Mouse (Mus musculus): Measurements from ENCODE around the gene Iscu. TPM values are rescaled to one million over a fixed set of nuclear protein-coding genes. Genes with fewer than 3 reads are reported as not detected.

The Iscu gene
- polyA plus RNA-seq, 1 experiment from 2014 or later = 112 TPM

GRCm38 (mm10) chr5:113797149-113797882, 24.8 kb downstream of the Iscu start:
- WGBS = 13% methylated on average over 19 of the region's 19 CpGs
- Histone ChIP-seq H3K27me3 (ENCODE audit: insufficient read depth, low read length) (no peaks in the 10 kb centered on the region), H3K9me3 (ENCODE audit: low read depth, low read length) (no peaks in the 10 kb centered on the region), H3K36me3 (ENCODE audit: insufficient read depth) (peaks cover 23% of the 10 kb centered on the region; the same call in 1 of the 2 replicates), H3K4me3 (ENCODE audit: low read depth, low read length) (peak overlapping the region; percentile 23; the same call in 1 of the 2 replicates), H3K9ac (0 out of 2 replicates have a peak overlapping the region, but pooled peaks have one; percentile 14), H3K27ac (ENCODE audit: low read depth) (peak overlapping the region; percentile 86), H3K4me1 (ENCODE audit: insufficient read depth) (peaks cover 16% of the 10 kb centered on the region), H3K4me2 (peak overlapping the region; percentile 58)
- DNase-seq (no peak), ATAC-seq (ENCODE audit: insufficient read depth) (0 out of 2 replicates have a peak, but pooled peaks have one; percentile 2)
- no peak for TF ChIP-seq CTCF (IDR thresholded peaks at IDR 0.05; ENCODE audit: low read depth)

- no peaks in the 10 kb centered on the region for H3K9me3 ChIP-seq (ENCODE audit: low read depth, low read length)
- no peak for TF ChIP-seq CTCF (IDR thresholded peaks at IDR 0.05; ENCODE audit: low read depth)
- ATAC-seq (ENCODE audit: insufficient read depth) (no peak), DNase-seq (no peak)
- peaks cover 14% of the 10 kb centered on the region for H3K4me1 ChIP-seq (ENCODE audit: insufficient read depth)
- peaks cover 19% of the 10 kb centered on the region; the same call in 1 of the 2 replicates for H3K36me3 ChIP-seq (ENCODE audit: insufficient read depth)
- H3K27ac ChIP-seq (ENCODE audit: low read depth) = no peak overlapping the region; the same call in 1 of the 2 replicates
- H3K4me3 ChIP-seq (ENCODE audit: low read depth, low read length) = peak overlapping the region; percentile 46
- no peak overlapping the region; the same call in 1 of the 2 replicates for H3K9ac ChIP-seq
- WGBS = 52% methylated on average over 9 of the region's 9 CpGs
- no peaks in the 10 kb centered on the region for H3K27me3 ChIP-seq (ENCODE audit: insufficient read depth, low read length)
- H3K4me2 ChIP-seq = peak overlapping the region; percentile 58
Observed at GRCm38 (mm10) chr5:113798525-113798924, 26.0 kb downstream of the Iscu start.

GRCm38 (mm10) chr5:113799691-113800090, 27.1 kb downstream of the Iscu start:
- Histone ChIP-seq H3K9me3 (ENCODE audit: low read depth, low read length) (no peaks in the 10 kb centered on the region), H3K9ac (peak overlapping the region; percentile 36; the same call in 1 of the 2 replicates), H3K27ac (ENCODE audit: low read depth) (peak overlapping the region; percentile 77; the same call in 1 of the 2 replicates), H3K36me3 (ENCODE audit: insufficient read depth) (0 out of 2 replicates have a peak, but pooled peaks cover 8% of the 10 kb centered on the region), H3K4me1 (ENCODE audit: insufficient read depth) (peaks cover 14% of the 10 kb centered on the region), H3K4me3 (ENCODE audit: low read depth, low read length) (peak overlapping the region; percentile 46), H3K4me2 (peak overlapping the region; percentile 58), H3K27me3 (ENCODE audit: insufficient read depth, low read length) (no peaks in the 10 kb centered on the region)
- TF ChIP-seq CTCF (IDR thresholded peaks at IDR 0.05; ENCODE audit: low read depth) = no peak
- WGBS = 37% methylated on average over 5 of the region's 5 CpGs
- no peak for DNase-seq
- ATAC-seq (ENCODE audit: insufficient read depth) = peak; percentile 0; the same call in 1 of the 2 replicates

GRCm38 (mm10) chr5:113800280-113800679, 27.7 kb downstream of the Iscu start, which contains the start of gene Tmem119:
Gene Tmem119 (minus strand): TSS chr5:113800516.
- Histone ChIP-seq H3K4me1 (ENCODE audit: insufficient read depth) (peaks cover 14% of the 10 kb centered on the region), H3K9ac (peak within 1 kb of the TSS; percentile 36; the same call in 1 of the 2 replicates), H3K4me2 (peak within 1 kb of the TSS; percentile 58), H3K4me3 (ENCODE audit: low read depth, low read length) (peak within 1 kb of the TSS; percentile 46), H3K27ac (ENCODE audit: low read depth) (peak within 1 kb of the TSS; percentile 77; the same call in 1 of the 2 replicates), H3K27me3 (ENCODE audit: insufficient read depth, low read length) (no peaks in the 10 kb centered on the region), H3K36me3 (ENCODE audit: insufficient read depth) (0 out of 2 replicates have a peak, but pooled peaks cover 2% of the 10 kb centered on the region), H3K9me3 (ENCODE audit: low read depth, low read length) (no peaks in the 10 kb centered on the region)
- under 1% methylated on average over 11 of the region's 11 CpGs for WGBS
- ATAC-seq (ENCODE audit: insufficient read depth) = peak; percentile 91
- DNase-seq = peak; percentile 87
- TF ChIP-seq CTCF (IDR thresholded peaks at IDR 0.05; ENCODE audit: low read depth) = no peak

- peaks cover 11% of the 10 kb centered on the region for H3K4me1 ChIP-seq (ENCODE audit: insufficient read depth)
- WGBS = 45% methylated on average over 7 of the region's 7 CpGs
- no peak overlapping the region for H3K4me2 ChIP-seq
- no peaks in the 10 kb centered on the region for H3K9me3 ChIP-seq (ENCODE audit: low read depth, low read length)
- no peaks in the 10 kb centered on the region for H3K36me3 ChIP-seq (ENCODE audit: insufficient read depth)
- peak; percentile 33; the same call in 1 of the 2 replicates for TF ChIP-seq CTCF (IDR thresholded peaks at IDR 0.05; ENCODE audit: low read depth)
- H3K9ac ChIP-seq = no peak overlapping the region
- H3K4me3 ChIP-seq (ENCODE audit: low read depth, low read length) = no peak overlapping the region
- DNase-seq (no peak), ATAC-seq (ENCODE audit: insufficient read depth) (no peak)
- no peaks in the 10 kb centered on the region for H3K27me3 ChIP-seq (ENCODE audit: insufficient read depth, low read length)
- peak overlapping the region; percentile 2; the same call in 1 of the 2 replicates for H3K27ac ChIP-seq (ENCODE audit: low read depth)
Observed at GRCm38 (mm10) chr5:113804395-113804966, 31.9 kb downstream of the Iscu start.

- Histone ChIP-seq H3K27me3 (ENCODE audit: insufficient read depth, low read length) (no peaks in the 10 kb centered on the region), H3K9me3 (ENCODE audit: low read depth, low read length) (no peaks in the 10 kb centered on the region), H3K4me2 (no peak overlapping the region), H3K4me1 (ENCODE audit: insufficient read depth) (peaks cover 11% of the 10 kb centered on the region), H3K27ac (ENCODE audit: low read depth) (no peak overlapping the region), H3K36me3 (ENCODE audit: insufficient read depth) (no peaks in the 10 kb centered on the region), H3K4me3 (ENCODE audit: low read depth, low read length) (no peak overlapping the region), H3K9ac (no peak overlapping the region)
- TF ChIP-seq CTCF (IDR thresholded peaks at IDR 0.05; ENCODE audit: low read depth) = no peak
- DNase-seq (no peak), ATAC-seq (ENCODE audit: insufficient read depth) (no peak)
- 79% methylated on average over 9 of the region's 9 CpGs for WGBS
Observed at GRCm38 (mm10) chr5:113805301-113805700, 32.8 kb downstream of the Iscu start.

- peak; percentile 67 for DNase-seq
- Histone ChIP-seq H3K9ac (no peak overlapping the region), H3K9me3 (ENCODE audit: low read depth, low read length) (no peaks in the 10 kb centered on the region), H3K4me3 (ENCODE audit: low read depth, low read length) (no peak overlapping the region), H3K27ac (ENCODE audit: low read depth) (peak overlapping the region; percentile 43), H3K4me1 (ENCODE audit: insufficient read depth) (peaks cover 7% of the 10 kb centered on the region; the same call in 1 of the 2 replicates), H3K27me3 (ENCODE audit: insufficient read depth, low read length) (no peaks in the 10 kb centered on the region), H3K36me3 (ENCODE audit: insufficient read depth) (no peaks in the 10 kb centered on the region), H3K4me2 (no peak overlapping the region)
- WGBS = 6% methylated on average over 10 of the region's 10 CpGs
- no peak for TF ChIP-seq CTCF (IDR thresholded peaks at IDR 0.05; ENCODE audit: low read depth)
- ATAC-seq (ENCODE audit: insufficient read depth) = peak; percentile 56
Observed at GRCm38 (mm10) chr5:113806414-113806813, 33.9 kb downstream of the Iscu start.

Measured in lung, embryonic 14.5 days (tissue).